Mouse (Mus musculus) spleen, adult 18-20 months (tissue): ENCODE measurements around the gene Iqce.

ENCODE experiments used
- DNase-seq, 2 experiments: peaks; one replicate each; pipeline ENCODE4 v3.0.0; 2022; ENCODE audit warnings: mixed read lengths in 2 of 2

The Iqce gene

GRCm38 (mm10) chr5:140702103-140702513, at the start of gene Iqce:
Gene Iqce, minus strand, starts transcription at chr5:140702378.
- DNase-seq: peak; percentile 91 to 93

GRCm38 (mm10) chr5:140750925-140751324, 48.7 kb upstream of the Iqce start:
- DNase-seq: peak in 1 of 2 experiments; percentile 58

- DNase-seq: peak; percentile 65 to 74
Observed at GRCm38 (mm10) chr5:140749062-140749875, 47.1 kb upstream of the Iqce start.

- no peak for DNase-seq
Observed at GRCm38 (mm10) chr5:140748425-140748824, 46.2 kb upstream of the Iqce start.

GRCm38 (mm10) chr5:140743706-140744131, 41.5 kb upstream of the Iqce start:
- DNase-seq: no peak

GRCm38 (mm10) chr5:140741877-140742276, 39.7 kb upstream of the Iqce start:
- no peak for DNase-seq

GRCm38 (mm10) chr5:140741040-140741439, 38.9 kb upstream of the Iqce start:
- no peak for DNase-seq

- DNase-seq: no peak
Observed at GRCm38 (mm10) chr5:140739813-140740212, 37.6 kb upstream of the Iqce start.

GRCm38 (mm10) chr5:140736166-140736565, 34.0 kb upstream of the Iqce start:
- DNase-seq: no peak

GRCm38 (mm10) chr5:140735297-140735696, 33.1 kb upstream of the Iqce start:
- peak in 1 of 2 experiments; percentile 33 for DNase-seq

- no peak for DNase-seq
Observed at GRCm38 (mm10) chr5:140733336-140733735, 31.2 kb upstream of the Iqce start.

- DNase-seq: no peak
Observed at GRCm38 (mm10) chr5:140732195-140732594, 30.0 kb upstream of the Iqce start.

- DNase-seq: no peak
Observed at GRCm38 (mm10) chr5:140731040-140731797, 29.0 kb upstream of the Iqce start.

GRCm38 (mm10) chr5:140726946-140727740, 25.0 kb upstream of the Iqce start:
- no peak for DNase-seq

- no peak for DNase-seq
Observed at GRCm38 (mm10) chr5:140726062-140726839, 24.1 kb upstream of the Iqce start.

GRCm38 (mm10) chr5:140723822-140724221, 21.6 kb upstream of the Iqce start, which contains the start of gene Amz1:
Gene Amz1, plus strand, starts transcription at chr5:140724127.
- DNase-seq: no peak

- DNase-seq: no peak
Observed at GRCm38 (mm10) chr5:140722121-140722520, 19.9 kb upstream of the Iqce start.

GRCm38 (mm10) chr5:140720773-140721172, 18.6 kb upstream of the Iqce start:
- no peak for DNase-seq

GRCm38 (mm10) chr5:140711040-140711439, 8.9 kb upstream of the Iqce start:
- no peak for DNase-seq

- DNase-seq: no peak
Observed at GRCm38 (mm10) chr5:140710315-140710714, 8.1 kb upstream of the Iqce start.

- DNase-seq: peak in 1 of 2 experiments; percentile 12
Observed at GRCm38 (mm10) chr5:140705501-140706171, 3.5 kb upstream of the Iqce start.
